Mouse (Mus musculus) granulocyte monocyte progenitor cell, adult 5-6 weeks (primary cell): ENCODE results near the gene Gnas. TPM values are rescaled to one million over a fixed set of nuclear protein-coding genes. Genes with fewer than 3 reads are reported as not detected.
"Not testable (repeated sequence)": the region's sequence is repeated elsewhere in the genome, so short reads cannot be mapped to it uniquely, and the experiment has no call there.

Experiments
- ATAC-seq: replicated peaks from 2 replicates; pipeline ENCODE4 v1.8.0; 2016; ENCODE audit warnings: mild to moderate bottlenecking, moderate TSS enrichment, inconsistent platforms; ENCODE audit not compliant: poor library complexity, severe bottlenecking
- total RNA-seq, 2 experiments: library from RNA; stranded (forward) in 1 of 2; stranded (reverse) in 1 of 2; fragments of 200-712, 200-1000 nt in 1 of 2; fragments of >200 nt in 1 of 2; fragmentation: Nextera tagmentation in 1 of 2; gene quantifications; 2 replicates each; pipeline ENCODE4 v1.2.3; 2014 to 2017

The Gnas gene
- total RNA-seq, 2 experiments from 2014 or later: 260 to 447 TPM

DNA sequence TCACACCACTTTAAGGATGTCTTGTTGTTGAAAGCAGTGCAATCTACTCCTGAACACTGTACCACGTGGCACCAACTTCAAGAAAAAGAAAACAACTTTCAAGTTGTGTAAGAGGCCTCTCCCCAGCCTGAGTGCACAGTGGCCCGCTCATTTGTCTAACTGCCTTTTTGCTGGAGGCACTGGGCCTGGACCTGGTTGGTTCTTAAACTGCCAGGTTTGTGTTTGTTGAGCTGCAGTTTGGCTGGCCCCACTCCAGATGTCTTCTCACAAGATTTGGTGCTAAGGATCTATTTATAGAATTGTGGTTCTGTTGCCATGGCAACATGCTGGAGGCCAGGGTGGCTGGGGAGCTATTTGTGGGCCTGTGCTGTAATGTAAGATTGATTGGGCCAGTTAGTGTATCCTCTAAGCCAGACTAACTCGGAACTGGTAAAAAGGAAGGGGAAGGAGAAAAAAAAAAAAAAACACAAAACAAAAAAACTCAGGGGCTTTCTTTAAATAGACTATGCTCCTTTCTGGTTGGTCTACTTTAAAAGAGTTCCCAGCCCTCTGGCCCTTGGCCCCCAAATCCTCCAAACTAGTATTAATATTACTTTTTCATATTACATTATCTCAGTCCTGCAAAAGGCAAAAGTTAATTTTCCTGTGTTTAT, 60.0 kb downstream of the Gnas start:
- peak; percentile 90 for ATAC-seq

DNA sequence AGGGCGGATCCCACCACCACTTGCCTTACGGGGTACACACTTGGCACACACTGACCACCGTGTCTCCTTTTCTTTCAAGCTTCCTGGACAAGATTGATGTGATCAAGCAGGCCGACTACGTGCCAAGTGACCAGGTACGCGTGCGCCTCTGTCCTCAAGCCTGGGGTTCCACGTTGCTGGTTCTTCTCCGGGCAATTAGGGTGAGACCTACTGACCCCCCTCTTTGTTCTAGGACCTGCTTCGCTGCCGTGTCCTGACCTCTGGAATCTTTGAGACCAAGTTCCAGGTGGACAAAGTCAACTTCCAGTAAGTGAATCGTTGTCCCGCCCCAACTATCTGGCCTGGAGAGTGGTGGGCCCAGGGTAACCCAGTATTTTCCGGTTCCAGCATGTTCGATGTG, 60.9 kb downstream of the Gnas start:
- ATAC-seq: no peak

DNA sequence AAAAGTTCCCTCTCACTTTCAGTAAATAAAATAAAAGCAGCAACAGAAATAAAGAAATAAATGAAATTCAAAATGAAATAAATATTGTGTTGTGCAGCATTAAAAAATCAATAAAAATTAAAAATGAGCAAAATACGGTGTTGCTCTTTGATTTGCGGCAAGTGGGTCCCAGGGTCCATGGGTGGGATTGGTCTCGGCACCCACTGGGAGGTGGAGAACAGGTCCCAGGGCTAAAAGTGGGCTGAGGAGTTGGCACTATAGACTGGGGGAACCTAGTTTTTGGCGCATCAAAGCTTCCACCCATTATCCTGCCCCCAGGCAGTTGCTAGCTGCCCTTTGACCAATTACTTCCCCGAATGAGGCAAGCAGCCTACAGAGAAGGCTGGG, 62.5 kb downstream of the Gnas start, which contains the start of gene Gm20721:
Gene Gm20721, minus strand, starts transcription at position 101 of the 387 bp plus-strand sequence.
- ATAC-seq: no peak

DNA sequence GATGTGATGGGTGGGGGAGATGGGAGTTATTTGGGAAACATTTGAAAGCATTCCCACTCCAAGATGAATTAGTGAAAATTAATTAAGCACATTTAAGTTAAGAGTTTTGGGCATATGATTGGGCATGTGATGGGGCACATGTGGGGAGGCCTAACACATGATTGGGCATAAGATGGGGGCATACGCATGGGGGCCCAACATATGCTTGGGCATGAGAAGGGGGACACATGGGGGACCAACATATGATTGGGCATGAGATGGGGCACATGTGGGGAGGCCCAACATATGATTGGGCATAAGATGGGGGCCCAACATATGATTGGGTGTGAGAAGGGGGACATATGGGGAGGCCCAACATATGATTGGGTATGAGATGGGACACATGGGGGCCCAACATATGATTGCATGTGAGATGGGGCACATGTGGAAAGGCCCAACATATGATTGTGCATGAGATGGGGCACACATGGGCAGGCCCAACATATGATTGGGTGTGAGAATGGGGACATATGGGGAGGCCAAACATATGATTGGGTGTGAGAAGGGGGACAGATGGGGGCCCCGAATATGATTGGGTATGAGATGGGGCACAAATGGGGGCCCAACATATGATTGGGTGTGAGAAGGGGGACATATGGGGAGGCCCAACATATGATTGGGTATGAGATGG, 63.0 kb downstream of the Gnas start:
- not testable (repeated sequence) for ATAC-seq

DNA sequence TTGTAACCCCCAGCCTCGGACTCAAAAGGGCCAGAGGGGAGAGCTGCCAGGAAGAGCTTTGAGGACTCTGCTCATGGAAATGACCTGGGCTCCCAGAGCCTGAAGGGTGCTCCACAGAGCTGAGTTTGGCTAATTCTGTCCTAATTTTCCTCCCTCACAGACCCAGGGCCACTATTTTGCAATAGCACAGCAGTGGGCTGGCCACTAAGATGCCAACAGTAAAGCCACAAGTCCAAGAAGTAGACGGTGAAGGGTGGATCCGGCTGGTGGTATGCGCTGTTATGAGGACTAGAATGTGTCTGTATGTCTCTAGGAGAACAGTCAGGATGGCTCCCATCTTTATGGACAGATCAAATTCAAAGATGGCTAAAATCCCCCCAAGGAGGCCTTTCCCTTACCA, 74.4 kb downstream of the Gnas start:
- ATAC-seq: 0 out of 2 replicates have a peak, but pooled peaks have one; percentile 14

DNA sequence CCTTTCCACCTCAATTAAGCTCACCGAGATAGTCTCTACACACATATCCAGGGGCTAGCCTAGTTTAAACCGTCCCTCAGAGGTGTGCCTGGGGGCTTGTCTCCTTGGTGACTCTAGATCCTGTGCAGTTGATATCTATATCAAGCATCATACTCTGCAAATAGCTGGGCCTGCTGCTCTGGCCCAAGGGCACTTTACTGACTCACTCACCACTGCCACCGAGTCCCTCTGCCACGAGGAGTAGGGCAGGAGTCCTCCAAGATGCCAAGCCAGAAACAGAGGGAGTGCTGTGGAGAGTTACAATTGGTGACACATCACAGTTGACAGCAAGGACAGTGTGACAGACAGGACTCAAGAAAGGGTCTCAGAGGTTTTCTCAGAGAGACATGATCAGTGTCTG, 75.5 kb downstream of the Gnas start:
- no peak for ATAC-seq

DNA sequence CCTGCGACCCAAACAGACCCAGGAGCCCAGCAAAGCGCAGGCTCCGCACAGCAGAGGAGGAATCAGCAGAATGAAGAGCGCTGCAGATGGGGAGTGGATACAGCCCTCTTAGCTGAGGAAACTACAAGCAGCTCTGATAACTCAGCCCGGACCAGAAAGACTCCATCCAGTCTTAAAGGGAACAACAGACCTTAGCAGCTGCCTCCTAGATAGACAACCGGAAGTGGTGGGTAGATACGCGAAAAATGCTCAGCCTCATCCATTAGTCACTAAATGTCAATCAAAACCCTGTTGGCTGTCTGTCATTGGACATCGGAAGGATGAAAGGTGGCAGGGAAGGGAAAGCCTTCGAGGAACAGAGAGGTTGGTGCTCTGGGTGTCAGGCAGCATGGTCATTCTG, 82.5 kb downstream of the Gnas start:
- ATAC-seq: no peak

DNA sequence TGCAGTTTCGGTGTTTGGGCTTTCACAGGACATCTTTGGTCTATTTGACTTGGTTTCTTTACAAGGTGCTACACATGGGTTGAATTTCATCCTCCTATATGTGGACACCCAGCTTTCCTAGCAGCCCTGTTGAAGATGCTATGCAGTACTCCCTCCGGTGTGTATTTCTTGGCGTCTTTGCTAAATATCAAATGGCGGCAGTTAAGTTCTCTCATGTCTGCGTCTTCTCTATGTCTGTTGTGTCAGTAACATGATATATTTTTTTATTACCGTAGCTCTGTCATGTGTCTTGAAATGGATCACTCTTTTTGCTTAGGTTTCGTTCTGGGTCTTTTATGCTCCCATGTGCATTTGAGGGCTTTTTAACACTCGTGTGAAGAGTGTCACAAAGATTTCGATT, 96.9 kb downstream of the Gnas start:
- no peak for ATAC-seq

DNA sequence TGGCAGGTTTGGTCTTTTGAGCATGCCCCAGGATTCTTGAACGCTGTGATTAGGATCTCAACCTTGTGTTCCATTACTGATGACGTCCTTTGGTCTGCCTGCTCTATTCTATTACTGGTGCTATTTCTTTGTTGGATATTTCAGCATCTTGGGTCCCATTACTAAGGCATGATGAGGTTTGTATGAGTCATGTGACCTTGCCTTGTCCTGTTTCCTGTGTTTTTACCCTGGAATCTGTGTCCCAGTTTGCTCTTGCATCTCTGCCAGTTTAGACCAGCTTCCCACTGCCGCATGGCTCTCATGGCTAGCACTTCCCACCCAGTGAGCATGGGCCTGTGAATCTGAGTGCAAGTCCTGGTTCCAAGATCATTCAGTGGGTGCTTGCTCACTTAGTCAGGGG, 107.8 kb downstream of the Gnas start:
- ATAC-seq: no peak

DNA sequence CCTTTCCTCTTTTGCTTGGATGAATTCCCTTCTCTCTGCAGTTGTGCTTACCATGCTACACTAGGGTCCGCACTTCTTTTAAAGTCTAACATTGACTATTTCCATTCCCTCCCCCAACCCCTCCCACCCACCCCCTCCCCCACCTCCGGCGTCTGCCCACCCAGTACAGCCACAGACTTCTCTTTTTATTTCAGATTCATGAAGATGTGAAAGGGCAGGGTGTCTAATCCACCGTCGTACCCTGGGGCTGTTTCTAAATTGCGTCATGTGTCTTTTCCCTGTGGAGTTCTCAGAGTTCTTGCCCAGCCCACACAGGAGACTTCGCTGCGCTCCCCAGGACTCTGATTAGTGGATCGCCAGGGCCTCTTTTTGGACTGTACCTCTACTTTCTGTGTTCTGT, 108.4 kb downstream of the Gnas start:
- ATAC-seq: no peak

DNA sequence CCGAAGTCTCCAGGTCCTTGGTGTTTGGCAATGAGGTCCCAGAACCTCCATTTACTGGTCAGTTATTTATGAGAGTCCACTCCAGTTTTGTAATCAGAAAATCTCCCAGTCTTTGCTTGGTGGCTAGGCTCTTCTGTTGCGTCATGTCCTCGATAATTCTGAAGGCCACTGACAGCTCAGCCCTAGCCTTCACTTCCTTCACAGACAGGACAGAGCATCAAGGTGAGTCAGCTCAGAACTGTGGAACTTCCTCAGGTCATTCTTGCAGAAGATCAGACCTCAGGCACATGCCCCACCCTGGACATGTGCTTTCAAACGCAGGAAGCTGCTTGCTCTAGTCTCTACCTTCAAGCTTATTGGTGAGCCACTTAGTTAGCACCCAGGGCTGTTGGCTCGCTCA, 109.3 kb downstream of the Gnas start:
- ATAC-seq: peak; percentile 72

Other genes with a start within 250 kb of the Gnas start
- gene Stx16, start 208.0 kb upstream of the Gnas start, total RNA-seq (2014; fragmentation: Nextera tagmentation): 36.7 and 46.6 TPM in 2 replicates
- gene Stx16, start 208.0 kb upstream of the Gnas start, total RNA-seq (2017): 40.6 and 48.2 TPM in 2 replicates
- gene Npepl1, start 174.0 kb upstream of the Gnas start, total RNA-seq (2014; fragmentation: Nextera tagmentation): 59.3 and 81.7 TPM in 2 replicates
- gene Npepl1, start 174.0 kb upstream of the Gnas start, total RNA-seq (2017): 24.6 and 30.2 TPM in 2 replicates
- not detected in 2 replicates for gene Gm20721, start 62.4 kb downstream of the Gnas start, total RNA-seq (2014; fragmentation: Nextera tagmentation)
- gene Gm20721, start 62.4 kb downstream of the Gnas start, total RNA-seq (2017): 1.4 and 4.7 TPM in 2 replicates
- 56.8 and 68.4 TPM in 2 replicates for gene Nelfcd, start 131.5 kb downstream of the Gnas start, total RNA-seq (2014; fragmentation: Nextera tagmentation)
- 40.2 and 42.2 TPM in 2 replicates for gene Nelfcd, start 131.5 kb downstream of the Gnas start, total RNA-seq (2017)
- gene Ctsz, start 154.7 kb downstream of the Gnas start, total RNA-seq (2014; fragmentation: Nextera tagmentation): 201 and 252 TPM in 2 replicates
- 362 and 363 TPM in 2 replicates for gene Ctsz, start 154.7 kb downstream of the Gnas start, total RNA-seq (2017)
- not detected in 2 replicates for gene Tubb1, start 166.4 kb downstream of the Gnas start, total RNA-seq (2014; fragmentation: Nextera tagmentation)
- 0.43 and 1.0 TPM in 2 replicates for gene Tubb1, start 166.4 kb downstream of the Gnas start, total RNA-seq (2017)
- gene Atp5e, start 179.8 kb downstream of the Gnas start, total RNA-seq (2014; fragmentation: Nextera tagmentation): 648 and 734 TPM in 2 replicates
- gene Atp5e, start 179.8 kb downstream of the Gnas start, total RNA-seq (2017): 282 and 442 TPM in 2 replicates
- gene Prelid3b, start 188.8 kb downstream of the Gnas start, total RNA-seq (2014; fragmentation: Nextera tagmentation): 76.8 and 88.4 TPM in 2 replicates
- 213 and 215 TPM in 2 replicates for gene Prelid3b, start 188.8 kb downstream of the Gnas start, total RNA-seq (2017)